Mouse (Mus musculus) small intestine, adult 2 months (tissue): ENCODE data around the gene Fam198a.

Experiments used
- CTCF ChIP-seq: fragments of 200-500 bp; IDR thresholded peaks from 2 replicates; pipeline ENCODE4 v1.5.1; 2012; ENCODE audit warnings: low read depth, mild to moderate bottlenecking, control low read depth, inconsistent platforms, low read length, moderate library complexity, mixed read lengths; ENCODE audit not compliant: insufficient replicate concordance, insufficient read length; ENCODE audit errors: extremely low read depth
- POLR2A ChIP-seq: fragments of 200-500 bp; IDR thresholded peaks from 2 replicates; pipeline ENCODE4 v1.6.1; 2012; ENCODE audit warnings: low read depth, mild to moderate bottlenecking, control low read depth, inconsistent platforms, low read length, moderate library complexity

DNA sequence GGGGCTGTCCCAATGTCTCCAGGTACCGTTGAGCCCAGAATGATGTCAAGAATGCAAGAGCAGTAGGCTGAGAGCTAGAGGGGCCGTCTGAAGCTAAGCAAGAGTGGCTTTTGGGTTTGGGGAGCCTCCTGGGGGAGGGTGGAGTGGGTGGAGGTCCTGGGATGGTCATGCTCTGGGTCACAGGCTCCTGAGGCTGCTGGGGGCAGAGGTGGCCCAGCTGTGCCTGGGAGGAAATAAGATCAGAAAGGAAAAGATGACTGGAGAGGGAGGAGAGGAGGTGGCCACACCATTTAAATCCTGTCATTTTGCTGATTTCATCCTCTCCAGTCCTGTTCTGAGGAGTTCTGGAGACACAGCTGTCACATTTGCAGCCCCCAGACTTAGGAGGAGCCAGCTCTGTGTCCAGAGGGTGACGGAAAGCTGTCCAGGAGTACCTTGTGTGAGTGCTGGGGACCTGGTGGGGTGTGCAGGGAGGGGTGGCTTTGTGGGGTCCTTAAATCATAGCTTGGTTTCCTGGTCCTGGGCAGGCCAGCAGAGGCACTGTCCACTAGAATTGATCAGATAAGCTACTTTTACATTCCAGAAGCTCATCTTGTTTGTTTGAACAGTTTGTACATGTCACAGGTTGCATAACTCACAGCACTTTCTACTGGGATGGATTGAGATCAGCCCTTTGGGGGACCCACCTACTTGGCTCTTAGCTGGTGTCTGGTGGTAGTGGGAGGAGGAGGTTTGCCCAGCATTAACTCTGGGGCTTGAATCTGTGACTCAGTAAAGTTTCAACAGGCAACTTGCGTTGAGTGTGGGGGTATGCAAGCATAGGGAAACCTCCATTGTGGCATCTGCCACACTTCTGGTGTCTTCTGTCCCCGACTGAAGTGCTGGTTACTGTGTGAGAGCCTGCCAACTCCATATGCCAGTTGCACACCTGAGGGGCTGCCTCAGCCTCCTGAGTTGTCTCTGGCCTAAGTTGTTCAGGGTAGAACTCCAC, 48.8 kb upstream of the Fam198a start:
- TF ChIP-seq POLR2A: no peak
- no peak for TF ChIP-seq CTCF
